Mouse (Mus musculus): ENCODE measurements at regions not wholly inside any gene's neighbourhood (a gene's known extent, or its start where the extent isn't known, plus 50 kb on each side); places are given as distances from the start of the nearest gene placed in this dataset.

- no peak for DNase-seq (ENCODE audit: low spot score in 2 of 2)
Measured at GRCm38 (mm10) chr13:107499296-107499695, 477.4 kb upstream of the Kif2a start.

GRCm38 (mm10) chr13:107495161-107495732 is 473.3 kb upstream of the Kif2a start:
- no peak for DNase-seq (ENCODE audit: low spot score in 2 of 2)

- peak; percentile 83 to 90 for DNase-seq (ENCODE audit: low spot score in 2 of 2)
Measured at GRCm38 (mm10) chr13:107493765-107494164, 471.8 kb upstream of the Kif2a start.

- DNase-seq (ENCODE audit: low spot score in 2 of 2) = no peak
Measured at GRCm38 (mm10) chr13:107492448-107492847, 470.5 kb upstream of the Kif2a start.

- DNase-seq (ENCODE audit: low spot score in 2 of 2) = no peak
Measured at GRCm38 (mm10) chr13:107491423-107491822, 469.5 kb upstream of the Kif2a start.

- no peak for DNase-seq (ENCODE audit: low spot score in 2 of 2)
Measured at GRCm38 (mm10) chr13:107485400-107486017, 463.6 kb upstream of the Kif2a start.

GRCm38 (mm10) chr13:107484630-107484998 is 462.7 kb upstream of the Kif2a start:
- no peak for DNase-seq (ENCODE audit: low spot score in 2 of 2)

- DNase-seq (ENCODE audit: low spot score in 2 of 2) = no peak
Measured at GRCm38 (mm10) chr13:107483967-107484629, 462.2 kb upstream of the Kif2a start.

GRCm38 (mm10) chr13:107475166-107475565 is 453.2 kb upstream of the Kif2a start:
- no peak for DNase-seq (ENCODE audit: low spot score in 2 of 2)

- no peak for DNase-seq (ENCODE audit: low spot score in 2 of 2)
Measured at GRCm38 (mm10) chr13:107469491-107470276, 447.8 kb upstream of the Kif2a start.

- no peak for DNase-seq (ENCODE audit: low spot score in 2 of 2)
Measured at GRCm38 (mm10) chr13:107462791-107463190, 440.9 kb upstream of the Kif2a start.

- peak; percentile 56 to 85 for DNase-seq (ENCODE audit: low spot score in 2 of 2)
Measured at GRCm38 (mm10) chr13:107461048-107461912, 439.4 kb upstream of the Kif2a start.

- no peak for DNase-seq (ENCODE audit: low spot score in 2 of 2)
Measured at GRCm38 (mm10) chr13:107458730-107459129, 436.8 kb upstream of the Kif2a start.

- no peak for DNase-seq (ENCODE audit: low spot score in 2 of 2)
Measured at GRCm38 (mm10) chr13:107457270-107457669, 435.3 kb upstream of the Kif2a start.

GRCm38 (mm10) chr13:107456394-107456793 is 434.5 kb upstream of the Kif2a start:
- DNase-seq (ENCODE audit: low spot score in 2 of 2) = no peak

- DNase-seq (ENCODE audit: low spot score in 2 of 2) = peak; percentile 64 to 83
Measured at GRCm38 (mm10) chr13:107449598-107450179, 427.8 kb upstream of the Kif2a start.

- DNase-seq (ENCODE audit: low spot score in 2 of 2) = no peak
Measured at GRCm38 (mm10) chr13:107447813-107448212, 425.9 kb upstream of the Kif2a start.

GRCm38 (mm10) chr13:107419363-107420155 is 397.6 kb upstream of the Kif2a start:
- DNase-seq (ENCODE audit: low spot score in 2 of 2) = no peak

- no peak for DNase-seq (ENCODE audit: low spot score in 2 of 2)
Measured at GRCm38 (mm10) chr13:107410267-107410666, 388.3 kb upstream of the Kif2a start.

GRCm38 (mm10) chr13:107407674-107408026 is 385.7 kb upstream of the Kif2a start:
- DNase-seq (ENCODE audit: low spot score in 2 of 2) = peak in 1 of 2 experiments; percentile 33
